Mouse (Mus musculus) brain, embryonic 14.5 days (tissue): ENCODE measurements at regions not wholly inside any gene's neighbourhood (a gene's known extent, or its start where the extent isn't known, plus 50 kb on each side); places are given as distances from the start of the nearest gene placed in this dataset.

ENCODE experiments used
- DNase-seq: peaks from one replicate; pipeline ENCODE4 v3.0.0-alpha.2; 2011; ENCODE audit warnings: low read depth
- CTCF ChIP-seq: fragments of 200-500 bp; IDR thresholded peaks from 2 replicates; pipeline ENCODE4 v1.5.1; 2012; ENCODE audit warnings: inconsistent platforms, mild to moderate bottlenecking, moderate library complexity, borderline replicate concordance; ENCODE audit not compliant: insufficient read depth, insufficient read length; ENCODE audit errors: extremely low read depth
- POLR2A ChIP-seq: fragments of 200-500 bp; IDR thresholded peaks from 2 replicates; pipeline ENCODE4 v1.6.1; 2012; ENCODE audit warnings: mild to moderate bottlenecking, inconsistent platforms, borderline replicate concordance; ENCODE audit not compliant: poor library complexity, insufficient read depth, insufficient read length, severe bottlenecking; ENCODE audit errors: extremely low read depth

DNA sequence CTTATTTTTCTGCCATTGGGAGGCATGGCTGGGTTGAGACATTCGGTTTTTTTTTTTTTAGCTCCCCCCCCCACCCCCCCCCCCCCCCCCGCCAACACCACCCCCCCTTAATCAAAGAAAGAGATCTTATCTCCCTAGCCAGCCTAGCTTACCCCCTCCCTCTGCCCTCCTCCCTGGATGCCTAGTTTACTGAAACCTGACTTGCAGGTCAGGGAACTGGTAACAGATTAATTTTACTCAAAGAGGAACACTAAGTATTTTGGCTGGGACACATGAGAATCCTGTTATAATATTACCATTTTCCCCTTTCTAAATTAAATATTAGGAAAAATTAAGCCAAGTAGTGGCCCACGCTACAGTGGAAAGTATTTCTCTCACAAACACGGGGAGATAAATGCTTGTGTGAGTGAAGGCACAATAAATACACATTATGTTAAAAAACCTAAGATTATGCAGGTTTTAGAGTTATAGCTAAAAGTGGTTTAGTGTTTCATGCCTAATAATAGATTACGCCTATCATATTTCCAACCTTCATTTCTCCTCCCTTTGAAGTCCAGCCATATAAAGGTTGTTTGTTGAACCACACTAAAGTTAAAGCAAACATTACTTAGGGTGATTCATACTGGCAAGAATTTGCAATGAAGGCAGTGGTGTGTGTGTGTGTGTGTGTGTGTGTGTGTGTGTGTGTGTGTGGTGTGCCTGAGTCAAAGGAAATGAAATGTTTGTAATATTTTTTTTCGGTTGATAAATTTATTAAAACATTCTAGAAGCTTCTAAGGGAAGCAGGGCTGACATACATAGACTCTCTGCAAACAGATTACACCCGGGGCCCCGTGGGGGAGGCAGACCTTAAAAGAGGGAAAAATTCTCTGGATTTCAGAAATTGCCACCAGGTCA, 76.0 kb upstream of the Arid5b start:
- no peak for TF ChIP-seq CTCF
- TF ChIP-seq POLR2A = no peak
- peak; percentile 52 for DNase-seq

DNA sequence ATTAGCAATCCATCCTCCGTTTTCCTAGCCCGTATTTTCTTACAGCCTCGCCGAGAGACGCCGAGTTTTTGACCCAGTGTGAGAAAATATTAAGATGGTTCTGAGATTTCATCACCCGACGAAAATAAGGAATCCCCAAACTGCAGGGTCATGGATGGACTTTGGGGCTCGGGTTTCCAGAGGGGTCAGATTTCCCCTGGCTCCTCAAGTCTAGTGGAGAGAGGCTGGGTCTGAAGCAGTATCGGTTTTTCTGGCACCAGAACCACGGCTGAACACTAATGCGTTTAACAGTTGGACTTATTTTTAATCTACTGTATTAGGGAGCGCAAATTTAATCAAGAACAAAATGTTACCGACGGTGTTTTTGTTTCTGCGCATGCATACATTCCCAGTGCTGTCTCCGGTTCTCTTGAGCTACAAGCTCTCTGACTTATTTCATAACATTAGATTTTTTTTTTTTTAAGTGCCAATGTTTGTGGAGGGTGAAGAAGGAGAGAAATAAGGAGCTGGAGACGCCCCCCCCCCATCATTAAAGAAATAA, 75.2 kb upstream of the Arid5b start:
- no peak for TF ChIP-seq POLR2A
- no peak for TF ChIP-seq CTCF
- DNase-seq = no peak

DNA sequence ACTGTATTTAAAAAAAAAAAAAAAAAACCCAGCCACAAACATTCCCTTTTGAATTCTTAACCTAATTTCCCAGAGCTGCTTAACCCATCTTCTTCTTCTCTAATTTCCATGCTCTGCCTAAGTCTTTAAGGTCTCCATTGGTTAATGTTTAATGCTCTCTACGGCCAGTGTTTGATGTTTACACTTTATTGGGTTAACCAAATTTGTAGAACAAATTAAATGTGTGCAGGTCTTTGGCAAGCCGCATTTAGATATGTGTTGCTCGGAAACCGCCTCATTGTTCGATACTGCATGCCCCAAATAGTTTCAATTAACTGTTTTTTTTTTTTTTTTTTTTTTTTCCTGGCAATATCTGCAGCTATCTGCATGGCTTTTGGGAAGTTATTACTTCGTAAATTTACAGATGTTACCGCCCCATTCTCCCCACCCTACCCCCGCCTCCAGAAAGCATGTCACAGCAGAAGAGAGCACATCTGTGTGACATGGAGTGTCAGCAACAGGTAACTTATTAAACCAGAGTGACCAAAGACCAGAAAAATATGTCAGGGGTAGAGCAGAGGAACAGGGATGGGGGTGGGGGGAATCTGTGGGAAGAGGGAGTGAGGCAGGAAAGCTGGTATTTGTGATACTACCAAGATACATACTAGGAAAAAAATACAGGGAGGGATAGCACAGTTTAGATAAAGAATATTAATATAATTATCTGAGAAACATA, 73.5 kb upstream of the Arid5b start:
- TF ChIP-seq POLR2A = no peak
- no peak for TF ChIP-seq CTCF
- peak; percentile 28 for DNase-seq

DNA sequence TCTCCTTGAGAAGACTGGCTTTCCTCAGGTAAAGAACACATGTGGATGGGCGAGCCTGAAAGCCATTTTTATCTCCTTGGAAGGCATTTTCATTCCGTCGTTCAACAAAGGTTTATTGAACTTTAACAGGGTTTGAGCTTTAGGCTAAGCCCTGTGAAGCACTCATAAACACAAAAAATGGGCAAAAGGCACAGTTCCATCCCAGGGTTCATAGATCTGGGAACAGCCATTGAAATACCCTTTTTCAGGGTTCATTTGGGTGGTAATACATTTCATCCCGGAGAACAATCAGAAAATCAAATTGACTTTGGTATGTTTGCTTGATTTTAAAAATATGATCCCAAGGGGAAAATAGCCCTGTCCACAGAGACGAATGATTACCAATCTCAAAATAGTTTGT, 72.9 kb upstream of the Arid5b start:
- TF ChIP-seq CTCF (no peak), POLR2A (no peak)
- no peak for DNase-seq

DNA sequence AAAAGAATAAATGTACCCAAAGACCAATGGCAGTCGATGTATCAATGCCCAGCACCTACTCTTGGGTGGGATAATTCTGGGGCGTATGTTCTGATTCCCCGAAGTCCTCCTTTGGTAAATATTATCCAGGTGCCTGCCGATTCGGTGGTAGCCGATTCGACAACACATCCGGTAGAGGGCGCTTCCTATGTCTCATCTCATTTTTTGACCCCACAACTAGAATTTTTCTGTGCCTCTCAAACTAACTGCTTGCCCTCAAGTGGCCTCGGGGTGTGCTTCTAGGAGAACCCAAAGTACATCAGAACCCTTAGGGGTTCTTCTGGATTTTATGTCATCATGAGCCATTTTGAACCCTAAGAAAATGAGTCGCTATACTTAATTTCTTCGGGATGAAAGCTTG, 72.3 kb upstream of the Arid5b start:
- DNase-seq = no peak
- TF ChIP-seq CTCF (no peak), POLR2A (no peak)

DNA sequence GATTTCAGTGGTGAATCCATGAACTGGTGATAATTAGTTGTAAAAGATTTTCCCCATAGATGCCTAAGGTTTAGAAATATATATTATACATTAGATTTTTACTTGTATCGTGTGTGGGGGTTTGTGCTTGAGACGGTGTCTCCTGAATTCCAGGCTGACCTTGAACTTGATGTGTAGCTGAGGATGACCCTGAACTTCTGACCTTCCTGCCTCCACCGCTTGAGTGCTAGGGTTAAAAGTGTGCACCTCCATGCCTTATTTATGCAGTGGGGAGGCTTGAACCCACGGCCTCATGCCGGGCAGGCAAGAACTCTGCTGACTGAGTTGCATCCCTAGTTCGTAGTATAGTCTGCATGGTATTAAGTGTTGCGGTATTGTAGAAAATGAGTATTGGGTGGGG, 69.3 kb upstream of the Arid5b start:
- TF ChIP-seq CTCF (no peak), POLR2A (no peak)
- DNase-seq = no peak

DNA sequence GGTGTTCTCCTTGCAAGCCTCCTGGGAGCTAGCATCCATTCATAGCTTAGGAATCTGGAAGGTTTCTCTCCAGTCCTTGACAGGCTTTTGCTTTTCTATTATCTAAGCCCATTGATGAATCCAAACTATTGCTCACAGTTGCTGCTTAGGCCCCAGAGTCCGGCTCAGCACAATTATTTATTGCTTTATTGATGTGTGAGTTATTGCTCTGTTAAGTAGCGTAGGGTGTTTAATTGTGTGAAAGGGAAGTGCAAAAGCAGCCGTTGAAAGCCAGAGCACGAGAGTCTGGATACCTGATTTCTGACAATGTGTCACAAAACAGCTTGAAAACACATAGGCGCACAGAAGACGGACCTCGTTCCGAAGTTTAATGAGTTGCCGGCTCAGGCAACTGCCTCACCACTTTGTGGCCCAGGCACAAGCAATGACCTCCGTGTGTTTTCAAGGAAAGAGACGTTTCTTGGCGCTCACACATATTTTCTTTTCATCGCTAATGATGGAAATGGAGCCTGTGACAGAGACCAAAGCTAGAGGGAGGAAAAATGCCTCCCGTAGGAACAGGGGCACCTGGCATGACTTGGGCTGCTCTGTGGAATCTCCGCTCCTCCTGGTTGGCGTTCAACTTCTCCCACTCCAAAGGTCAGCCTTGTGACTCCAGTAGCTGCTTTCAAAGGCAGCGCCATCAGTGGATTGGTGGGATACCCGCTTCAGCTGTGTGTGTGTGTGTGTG, 66.6 kb upstream of the Arid5b start:
- TF ChIP-seq POLR2A = no peak
- no peak for TF ChIP-seq CTCF
- no peak for DNase-seq

DNA sequence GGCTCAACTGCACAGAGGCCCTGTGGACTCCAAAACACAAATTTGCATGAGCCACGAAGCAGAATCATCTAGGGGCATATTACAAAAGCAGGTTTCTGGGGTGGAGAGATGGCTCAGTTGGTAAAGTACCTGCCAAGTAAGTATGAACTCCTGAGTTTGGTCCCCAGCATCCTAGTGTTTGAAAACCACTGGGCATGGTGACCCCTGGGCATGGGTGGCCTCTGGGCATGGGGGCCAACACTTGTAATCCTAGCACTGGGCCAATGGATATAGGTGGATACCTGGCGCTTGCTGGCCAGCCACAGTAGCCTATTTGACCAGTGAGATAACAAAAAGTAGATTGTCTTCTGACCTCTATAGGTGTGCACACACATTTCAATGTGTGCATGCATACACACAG, 65.7 kb upstream of the Arid5b start:
- no peak for DNase-seq
- TF ChIP-seq CTCF = no peak
- no peak for TF ChIP-seq POLR2A

DNA sequence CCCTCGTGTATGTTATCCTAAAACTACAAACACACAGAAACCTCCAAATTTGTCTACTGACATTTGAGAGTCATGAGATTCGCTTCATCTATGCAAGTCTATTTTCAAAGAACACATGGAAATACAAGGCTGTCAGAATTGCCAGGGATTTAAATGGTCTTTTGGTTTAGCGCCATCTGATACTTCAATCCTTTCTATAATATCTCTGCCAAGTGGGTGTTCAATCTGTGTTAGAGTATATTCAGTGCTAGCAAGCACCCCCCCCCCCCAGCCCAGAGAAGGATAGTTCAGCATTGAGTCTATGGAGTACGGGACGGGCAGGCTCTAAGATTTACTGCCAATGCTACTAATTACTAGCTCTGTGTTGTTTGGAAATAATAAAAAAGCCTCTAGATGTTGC, 55.5 kb upstream of the Arid5b start:
- TF ChIP-seq POLR2A (no peak), CTCF (no peak)

More for the DNA sequence above, 55.5 kb upstream of the Arid5b start:
- no peak for DNase-seq
